Mouse (Mus musculus): Measurements from ENCODE around the gene Lclat1. TPM values are rescaled to one million over a fixed set of nuclear protein-coding genes. Genes with fewer than 3 reads are reported as not detected.

Lclat1 gene
- polyA plus RNA-seq, 1 experiment, result 22.8 TPM

GRCm38 (mm10) chr17:73108170-73108887, 544 bp downstream of the Lclat1 start:
- TF ChIP-seq CTCF (IDR thresholded peaks at IDR 0.05; ENCODE audit: insufficient read depth, low read length), result no peak
- no peak for TF ChIP-seq POLR2A (IDR thresholded peaks at IDR 0.05; ENCODE audit: borderline replicate concordance, extremely low read depth, low read depth, low read length)
- peak overlapping the region; percentile 98 for H3K4me3 ChIP-seq (replicated peaks; ENCODE audit: extremely low read depth, low read depth, low read length)
- WGBS, result 5% methylated on average over 35 of the region's 35 CpGs

GRCm38 (mm10) chr17:73108888-73109259, 1.1 kb downstream of the Lclat1 start:
- peaks cover 4% of the 10 kb centered on the region for H3K4me1 ChIP-seq (ENCODE audit: control insufficient read depth, insufficient read depth, low read length)
- no peak overlapping the region for H3K4me3 ChIP-seq (replicated peaks; ENCODE audit: extremely low read depth, low read depth, low read length)
- TF ChIP-seq CTCF (IDR thresholded peaks at IDR 0.05; ENCODE audit: insufficient read depth, low read length) (no peak), POLR2A (IDR thresholded peaks at IDR 0.05; ENCODE audit: borderline replicate concordance, extremely low read depth, low read depth, low read length) (no peak)
- no peak for DNase-seq
- 73% methylated on average over 7 of the region's 7 CpGs for WGBS

More at GRCm38 (mm10) chr17:73108170-73108887, 544 bp downstream of the Lclat1 start:
- DNase-seq, result peak; percentile 16
- peaks cover 4% of the 10 kb centered on the region for H3K4me1 ChIP-seq (ENCODE audit: control insufficient read depth, insufficient read depth, low read length)

GRCm38 (mm10) chr17:73112128-73112527, 4.3 kb downstream of the Lclat1 start:
- DNase-seq, result no peak
- TF ChIP-seq POLR2A (IDR thresholded peaks at IDR 0.05; ENCODE audit: borderline replicate concordance, extremely low read depth, low read depth, low read length), result no peak
- TF ChIP-seq CTCF (IDR thresholded peaks at IDR 0.05; ENCODE audit: insufficient read depth, low read length), result no peak
- 65% methylated on average over 7 of the region's 7 CpGs for WGBS
- peaks cover 3% of the 10 kb centered on the region for H3K4me1 ChIP-seq (ENCODE audit: control insufficient read depth, insufficient read depth, low read length)
- no peak overlapping the region for H3K4me3 ChIP-seq (replicated peaks; ENCODE audit: extremely low read depth, low read depth, low read length)

- WGBS, result 45% methylated on average over 6 of the region's 6 CpGs
- Histone ChIP-seq H3K4me3 (replicated peaks; ENCODE audit: extremely low read depth, low read depth, low read length) (no peak overlapping the region), H3K4me1 (ENCODE audit: control insufficient read depth, insufficient read depth, low read length) (no peaks in the 10 kb centered on the region; the same call in 1 of the 2 replicates)
- TF ChIP-seq POLR2A (IDR thresholded peaks at IDR 0.05; ENCODE audit: borderline replicate concordance, extremely low read depth, low read depth, low read length), result no peak
- TF ChIP-seq CTCF (IDR thresholded peaks at IDR 0.05; ENCODE audit: insufficient read depth, low read length), result no peak
- no peak for DNase-seq
These were observed 4.8 kb downstream of the Lclat1 start for GRCm38 (mm10) chr17:73112601-73113000.

GRCm38 (mm10) chr17:73113230-73113629, 5.4 kb downstream of the Lclat1 start:
- TF ChIP-seq POLR2A (IDR thresholded peaks at IDR 0.05; ENCODE audit: borderline replicate concordance, extremely low read depth, low read depth, low read length) (no peak), CTCF (IDR thresholded peaks at IDR 0.05; ENCODE audit: insufficient read depth, low read length) (no peak)
- no peaks in the 10 kb centered on the region; the same call in 1 of the 2 replicates for H3K4me1 ChIP-seq (ENCODE audit: control insufficient read depth, insufficient read depth, low read length)
- no peak for DNase-seq
- 88% methylated on average over 4 of the region's 4 CpGs for WGBS
- H3K4me3 ChIP-seq (replicated peaks; ENCODE audit: extremely low read depth, low read depth, low read length), result no peak overlapping the region

- no peaks in the 10 kb centered on the region; the same call in 1 of the 2 replicates for H3K4me1 ChIP-seq (ENCODE audit: control insufficient read depth, insufficient read depth, low read length)
- DNase-seq, result no peak
- H3K4me3 ChIP-seq (replicated peaks; ENCODE audit: extremely low read depth, low read depth, low read length), result no peak overlapping the region
- no peak for TF ChIP-seq CTCF (IDR thresholded peaks at IDR 0.05; ENCODE audit: insufficient read depth, low read length)
- TF ChIP-seq POLR2A (IDR thresholded peaks at IDR 0.05; ENCODE audit: borderline replicate concordance, extremely low read depth, low read depth, low read length), result no peak
- WGBS, result 91% methylated on average over 3 of the region's 3 CpGs
These were observed 10.3 kb downstream of the Lclat1 start for GRCm38 (mm10) chr17:73118134-73118533.

GRCm38 (mm10) chr17:73118702-73119101, 10.9 kb downstream of the Lclat1 start:
- TF ChIP-seq POLR2A (IDR thresholded peaks at IDR 0.05; ENCODE audit: borderline replicate concordance, extremely low read depth, low read depth, low read length) (no peak), CTCF (IDR thresholded peaks at IDR 0.05; ENCODE audit: insufficient read depth, low read length) (no peak)
- no peak overlapping the region for H3K4me3 ChIP-seq (replicated peaks; ENCODE audit: extremely low read depth, low read depth, low read length)
- H3K4me1 ChIP-seq (ENCODE audit: control insufficient read depth, insufficient read depth, low read length), result no peaks in the 10 kb centered on the region; the same call in 1 of the 2 replicates
- 73% methylated on average over 4 of the region's 4 CpGs for WGBS
- DNase-seq, result no peak

- 84% methylated on average over 6 of the region's 6 CpGs for WGBS
- TF ChIP-seq CTCF (IDR thresholded peaks at IDR 0.05; ENCODE audit: insufficient read depth, low read length) (no peak), POLR2A (IDR thresholded peaks at IDR 0.05; ENCODE audit: borderline replicate concordance, extremely low read depth, low read depth, low read length) (no peak)
- Histone ChIP-seq H3K4me3 (replicated peaks; ENCODE audit: extremely low read depth, low read depth, low read length) (no peak overlapping the region), H3K4me1 (ENCODE audit: control insufficient read depth, insufficient read depth, low read length) (no peaks in the 10 kb centered on the region; the same call in 1 of the 2 replicates)
- no peak for DNase-seq
These were observed 11.4 kb downstream of the Lclat1 start for GRCm38 (mm10) chr17:73119150-73119549.

- TF ChIP-seq POLR2A (IDR thresholded peaks at IDR 0.05; ENCODE audit: borderline replicate concordance, extremely low read depth, low read depth, low read length) (no peak), CTCF (IDR thresholded peaks at IDR 0.05; ENCODE audit: insufficient read depth, low read length) (no peak)
- DNase-seq, result no peak
- Histone ChIP-seq H3K4me1 (ENCODE audit: control insufficient read depth, insufficient read depth, low read length) (no peaks in the 10 kb centered on the region; the same call in 1 of the 2 replicates), H3K4me3 (replicated peaks; ENCODE audit: extremely low read depth, low read depth, low read length) (no peak overlapping the region)
- 67% methylated on average over 5 of the region's 5 CpGs for WGBS
These were observed 12.8 kb downstream of the Lclat1 start for GRCm38 (mm10) chr17:73120545-73120944.

- DNase-seq, result no peak
- peaks cover 4% of the 10 kb centered on the region; the same call in 1 of the 2 replicates for H3K4me1 ChIP-seq (ENCODE audit: control insufficient read depth, insufficient read depth, low read length)
- 68% methylated on average over 2 of the region's 2 CpGs for WGBS
- TF ChIP-seq CTCF (IDR thresholded peaks at IDR 0.05; ENCODE audit: insufficient read depth, low read length) (no peak), POLR2A (IDR thresholded peaks at IDR 0.05; ENCODE audit: borderline replicate concordance, extremely low read depth, low read depth, low read length) (no peak)
- no peak overlapping the region for H3K4me3 ChIP-seq (replicated peaks; ENCODE audit: extremely low read depth, low read depth, low read length)
These were observed 13.9 kb downstream of the Lclat1 start for GRCm38 (mm10) chr17:73121726-73122125.
